In the genomic region with DNA sequence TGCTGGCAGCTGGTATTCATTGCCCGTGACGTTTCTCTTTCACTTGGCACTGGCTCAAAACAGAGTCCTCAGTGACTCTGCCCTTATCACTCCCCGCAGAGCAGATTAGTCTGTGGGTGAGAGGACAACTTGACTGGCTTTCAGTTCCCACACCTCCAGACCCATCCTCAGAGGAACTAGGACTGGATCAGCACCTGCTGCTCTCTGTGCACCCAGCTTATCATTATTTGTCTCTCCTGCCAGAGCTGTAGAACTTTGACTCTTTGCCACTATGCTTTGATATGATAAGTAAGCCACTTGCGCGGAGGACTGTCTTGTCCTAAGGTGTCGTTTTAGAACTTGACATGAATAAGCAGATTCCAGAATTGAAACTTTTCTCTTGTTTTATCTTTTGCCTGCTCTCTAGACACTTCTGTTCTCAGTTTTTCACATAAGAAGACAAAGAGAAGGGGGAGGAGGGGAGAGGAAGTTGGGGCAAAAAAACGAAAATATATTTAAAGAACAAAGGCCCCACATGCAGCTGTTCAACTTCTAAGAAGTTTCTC, we compare ENCODE assay signal across 8 mouse cellular contexts. TPM values are rescaled to one million over a fixed set of nuclear protein-coding genes. Genes with fewer than 3 reads are reported as not detected.
A peak's percentile ranks its signal among the peaks of the same experiment; 100 is the strongest.
DNase-seq lines count a peak whose midpoint lies in the region; ATAC-seq and TF ChIP-seq lines count a peak whose summit lies in the region.
"Had no signal": no experiment of that assay in that cellular context is flagged by ENCODE, and none has a peak within 500 bp of the region (broad histone marks: within the 10 kb centered on the region; RNA-seq: fewer than 3 reads in every experiment).

No protein-coding gene starts in this region.

- H3K9me3 ChIP-seq in G1E (replicated peaks): no peaks in the 10 kb centered on the region
- H3K9me3 ChIP-seq: neural tube, embryonic 13.5 days had no signal

- DNase-seq in G1E (ENCODE audit: low spot score): peak; percentile 80
- DNase-seq in adrenal gland, postnatal 10 days: peak; percentile 54
- peak; percentile 35 to 40 for DNase-seq in kidney, adult 8-10 months
- DNase-seq in gastrocnemius, adult 8-10 months (ENCODE audit: low spot score in 2 of 2): no peak
- no peak for DNase-seq in gastrocnemius, postnatal 10 days
- no peak for DNase-seq in left cerebral cortex, postnatal 25 days (ENCODE audit: low spot score in 2 of 2)

- H3K36me3 ChIP-seq in G1E (replicated peaks): no peaks in the 10 kb centered on the region
- H3K36me3 ChIP-seq: neural tube, embryonic 13.5 days had no signal

- peak; percentile 90 for ATAC-seq in G1E (ENCODE audit: extremely low read depth, insufficient number of reproducible peaks, low FRiP score, poor library complexity, severe bottlenecking)
- peak; percentile 63 for ATAC-seq in megakaryocyte, adult 5-6 weeks (ENCODE audit: poor library complexity, severe bottlenecking)

- peak overlapping the region; percentile 65; the same call in 1 of the 2 replicates for H3K4me3 ChIP-seq in G1E (ENCODE audit: low read depth, low read length)
- H3K4me3 ChIP-seq: neural tube, embryonic 13.5 days had no signal

- TF ChIP-seq CTCF in G1E (IDR thresholded peaks at IDR 0.05; ENCODE audit: low read depth, low read length): no peak

- H3K27me3 ChIP-seq in G1E (ENCODE audit: insufficient read depth, low read length): peaks cover 5% of the 10 kb centered on the region; the same call in 1 of the 2 replicates
- H3K27me3 ChIP-seq: neural tube, embryonic 13.5 days had no signal

- peaks cover 94% of the 10 kb centered on the region for H3K4me1 ChIP-seq in G1E (ENCODE audit: insufficient read depth, low read depth, low read length)
- H3K4me1 ChIP-seq: neural tube, embryonic 13.5 days had no signal

- intact Hi-C loops in left cerebral cortex, postnatal 25 days (cut with DNase I): no loop called here

RNA-seq across cellular contexts. Expression of gene Coq2, which starts 30.9 kb away (rescaled TPM):
- total RNA-seq in G1E (2014; fragmentation: Nextera tagmentation) (19.5 and 21.7 TPM in 2 replicates), G1E (2017) (29.5 and 37.7 TPM in 2 replicates)
- polyA plus RNA-seq in G1E (2012): 47.1 and 78.4 TPM in 2 replicates
- 10 to 100 TPM; 55.3 to 66.0 TPM for total RNA-seq in adrenal gland, postnatal 10 days (2021)
- 20.9 and 21.0 TPM in 2 replicates for total RNA-seq in megakaryocyte, adult 5-6 weeks (2015)
- total RNA-seq in megakaryocyte, adult 5-6 weeks (2017): 20.1 and 22.5 TPM in 2 replicates
- 10 to 100 TPM; 82.2 to 86.2 (median 83.6) TPM for total RNA-seq in gastrocnemius, adult 8-10 months (2022)
- total RNA-seq in gastrocnemius, postnatal 10 days (2021): 10 to 100 TPM; 41.1 to 45.0 TPM
- total RNA-seq in left cerebral cortex, postnatal 25 days (2021): 10 to 100 TPM; 68.8 to 69.7 TPM

Comparison
In these comparisons a context has a peak if more than half of its experiments do, and no peak if none do; other contexts are left out.
1. DNase-seq: peak in G1E (single experiment), adrenal gland, postnatal 10 days (single experiment) and kidney, adult 8-10 months (2 of 2); none in gastrocnemius, adult 8-10 months (0 of 2), gastrocnemius, postnatal 10 days (single experiment) and left cerebral cortex, postnatal 25 days (0 of 2).